8 mouse cellular contexts compared by ENCODE assay signal in genomic region chr15:98917538-98918498, GRCm38 (mm10). TPM values are rescaled to one million over a fixed set of nuclear protein-coding genes. Genes with fewer than 3 reads are reported as not detected.
DNase-seq lines count a peak whose midpoint lies in the region; ATAC-seq lines count a peak whose summit lies in the region.

Gene Lmbr1l (minus strand): TSS chr15:98918231.

- H3K4me1 ChIP-seq in hindbrain, embryonic 14.5 days (replicated peaks; ENCODE audit: control insufficient read depth, insufficient read depth, low read length), result peaks cover 27% of the 10 kb centered on the region

- under 1% methylated on average over 82 of the region's 82 CpGs for WGBS in hindbrain, embryonic 14.5 days

- peak within 1 kb of the TSS; percentile 76 for H3K4me2 ChIP-seq in hindbrain, embryonic 14.5 days (replicated peaks)

- peak within 1 kb of the TSS; percentile 97 for H3K27ac ChIP-seq in hindbrain, embryonic 14.5 days

- H3K27me3 ChIP-seq in hindbrain, embryonic 14.5 days (ENCODE audit: control insufficient read depth, insufficient read depth, low read length), result no peaks in the 10 kb centered on the region

- peak; percentile 100 for DNase-seq in R1 (ENCODE audit: low read depth, low spot score)
- peak; percentile 99 for DNase-seq in cerebellum, postnatal 25 days
- peak; percentile 96 to 98 for DNase-seq in frontal cortex, postnatal 25 days (ENCODE audit: low spot score in 2 of 2)
- DNase-seq in hindbrain, embryonic 14.5 days (ENCODE audit: low spot score), result peak; percentile 99
- peak; percentile 99 for DNase-seq in layer of hippocampus, postnatal 36 days
- peak; percentile 100 for DNase-seq in lung, postnatal 36 days
- peak; percentile 100 for DNase-seq in retina, postnatal 1 day
- DNase-seq in urinary bladder, adult 18-20 months (ENCODE audit: low spot score in 2 of 2), result peak; percentile 95 to 100

- H3K9me3 ChIP-seq in hindbrain, embryonic 14.5 days (ENCODE audit: control insufficient read depth, low read length), result no peaks in the 10 kb centered on the region

- H3K36me3 ChIP-seq in hindbrain, embryonic 14.5 days (replicated peaks; ENCODE audit: control insufficient read depth, insufficient read depth), result peaks cover 19% of the 10 kb centered on the region

- H3K4me3 ChIP-seq in hindbrain, embryonic 14.5 days (replicated peaks; ENCODE audit: low read length), result peak within 1 kb of the TSS; percentile 92

- peak within 1 kb of the TSS; percentile 90 for H3K9ac ChIP-seq in hindbrain, embryonic 14.5 days

- peak; percentile 99 for ATAC-seq in hindbrain, embryonic 14.5 days (ENCODE audit: low FRiP score)

RNA-seq across cellular contexts. Expression of gene Lmbr1l, which starts in this region (rescaled TPM):
- polyA plus RNA-seq in hindbrain, embryonic 14.5 days (2014; fragmentation: Nextera tagmentation; extraction: Ambion mirVana), result 6.4 and 8.1 TPM in 2 replicates
- total RNA-seq in layer of hippocampus, postnatal 36 days (2021), result 10 to 100 TPM; 16.4 to 22.6 TPM

Comparison
In these comparisons a context has a peak if more than half of its experiments do, and no peak if none do; other contexts are left out.
1. Peak in every context shown above with its lines: DNase-seq, ATAC-seq, H3K4me3 ChIP-seq and H3K27ac ChIP-seq.